Mouse (Mus musculus) adrenal gland, postnatal 25 days (tissue): ENCODE results near the gene Tgm5. TPM values are rescaled to one million over a fixed set of nuclear protein-coding genes. Genes with fewer than 3 reads are reported as not detected.
"Not testable (repeated sequence)": the region's sequence is repeated elsewhere in the genome, so short reads cannot be mapped to it uniquely, and the experiment has no call there.

ENCODE experiments used
- DNase-seq: peaks from one replicate; pipeline ENCODE4 v3.0.0; 2021; ENCODE audit warnings: mixed read lengths
- total RNA-seq: library from RNA; stranded (reverse); gene quantifications from 2 replicates; pipeline ENCODE4 v1.2.3, GENCODE M21; 2021

Tgm5 gene
- total RNA-seq, 1 experiment from 2014 or later: not detected

DNA sequence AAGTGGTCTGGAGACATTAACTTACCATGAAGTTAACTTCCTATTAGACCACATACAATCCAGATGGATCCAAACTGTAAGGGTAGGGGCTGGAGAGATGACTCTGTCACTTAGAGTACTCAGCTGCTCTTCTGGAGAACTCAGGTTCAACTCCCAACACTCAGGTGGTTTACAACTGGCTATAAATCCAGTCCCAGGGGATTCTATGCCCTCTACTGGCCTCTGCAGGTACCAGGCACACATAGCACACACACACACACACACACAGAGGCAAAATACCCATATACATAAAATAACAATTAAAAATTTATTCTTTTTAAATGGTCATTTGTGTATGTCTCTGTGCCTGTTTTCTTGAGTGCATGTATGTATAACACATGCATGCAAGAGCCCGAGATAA, 46.3 kb downstream of the Tgm5 start:
- no peak for DNase-seq

DNA sequence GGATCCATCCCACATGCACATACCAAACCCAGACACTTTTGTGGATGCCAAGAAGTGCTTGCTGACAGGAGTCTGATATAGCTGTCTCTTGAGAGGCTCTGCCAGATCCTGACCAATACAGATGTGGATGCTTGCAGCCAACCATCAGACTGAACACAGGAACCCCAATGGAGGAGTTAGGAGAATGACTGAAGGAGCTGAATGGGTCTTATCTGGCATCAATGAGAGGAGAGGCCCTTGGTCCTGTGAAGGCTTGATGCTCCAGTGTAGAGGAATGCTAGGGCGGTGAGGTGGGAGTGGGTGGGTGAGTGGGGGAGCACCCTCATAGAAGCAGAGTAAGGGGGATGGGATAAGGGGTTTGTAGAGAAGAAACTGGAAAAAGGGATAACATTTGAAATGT, 46.8 kb downstream of the Tgm5 start:
- DNase-seq: not testable (repeated sequence)

DNA sequence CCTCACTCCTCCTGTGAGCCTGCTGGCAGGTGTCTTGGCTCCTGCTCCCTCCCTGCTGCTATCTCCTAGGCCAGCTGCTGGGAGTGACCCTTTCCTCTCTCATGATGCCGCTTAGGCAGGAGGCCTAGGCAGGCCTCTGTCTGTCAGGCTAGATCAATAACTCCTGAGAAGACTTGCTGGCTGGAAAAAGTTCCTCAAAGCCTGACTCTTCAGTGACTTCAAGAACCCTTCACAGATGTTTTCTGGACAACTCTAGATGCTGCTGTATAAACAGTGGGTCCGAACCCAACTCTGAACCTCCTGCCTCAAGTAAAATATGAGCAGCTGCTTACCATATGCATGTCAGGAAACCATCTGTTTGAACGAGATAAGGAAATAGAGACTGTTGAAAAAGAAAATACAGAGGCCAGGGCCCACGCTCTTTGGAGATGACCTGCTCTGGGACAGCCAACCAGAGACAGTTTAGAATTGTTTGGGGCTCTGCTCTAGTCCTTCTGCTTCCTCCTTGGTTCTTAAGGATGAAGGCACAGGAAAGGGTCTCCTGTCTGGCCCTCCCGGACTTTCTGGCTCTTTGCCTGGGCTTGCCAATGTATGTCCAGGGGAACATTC, 48.8 kb downstream of the Tgm5 start, which contains the start of gene Epb42:
Epb42 (minus strand) TSS at position 340 of the 609 bp plus-strand sequence.
- DNase-seq: no peak

DNA sequence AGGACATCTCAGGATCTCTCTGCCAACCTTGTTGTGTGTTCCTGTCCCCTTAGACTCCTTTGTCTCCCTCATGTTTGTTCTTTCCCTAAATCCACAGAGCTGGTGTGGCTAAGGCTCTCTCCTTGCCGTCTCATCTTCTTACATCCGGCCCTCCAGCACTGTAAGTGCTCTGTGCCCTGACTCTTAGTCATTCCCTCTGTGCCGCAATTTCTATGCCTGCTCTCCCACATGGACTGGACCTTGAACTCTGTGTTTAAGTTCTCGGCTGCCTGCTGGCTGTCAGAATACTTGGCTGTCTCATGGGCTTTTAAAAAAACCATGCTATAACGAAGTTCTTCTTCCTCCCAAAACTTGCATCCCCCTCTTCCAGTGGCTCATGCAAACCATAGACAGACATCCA, 62.7 kb downstream of the Tgm5 start:
- no peak for DNase-seq

DNA sequence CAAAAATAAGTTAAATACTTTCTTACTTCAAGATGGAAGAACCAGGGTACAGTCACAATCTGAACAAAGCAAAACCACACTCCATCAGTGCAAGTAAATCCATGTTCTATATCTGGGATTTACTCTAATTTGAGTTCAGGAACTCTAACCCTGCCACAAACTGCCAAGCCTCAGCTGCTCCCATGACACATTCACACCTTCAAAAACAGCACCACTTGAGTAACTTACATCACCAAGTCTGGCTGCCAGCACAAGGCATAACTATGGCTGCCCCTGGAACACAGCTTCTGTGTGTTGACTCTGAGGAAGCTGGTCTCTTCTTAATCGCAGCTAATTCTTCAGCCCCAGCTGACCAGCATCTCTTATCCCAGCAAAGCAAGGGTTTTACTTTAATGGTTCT, 68.5 kb downstream of the Tgm5 start:
- no peak for DNase-seq

DNA sequence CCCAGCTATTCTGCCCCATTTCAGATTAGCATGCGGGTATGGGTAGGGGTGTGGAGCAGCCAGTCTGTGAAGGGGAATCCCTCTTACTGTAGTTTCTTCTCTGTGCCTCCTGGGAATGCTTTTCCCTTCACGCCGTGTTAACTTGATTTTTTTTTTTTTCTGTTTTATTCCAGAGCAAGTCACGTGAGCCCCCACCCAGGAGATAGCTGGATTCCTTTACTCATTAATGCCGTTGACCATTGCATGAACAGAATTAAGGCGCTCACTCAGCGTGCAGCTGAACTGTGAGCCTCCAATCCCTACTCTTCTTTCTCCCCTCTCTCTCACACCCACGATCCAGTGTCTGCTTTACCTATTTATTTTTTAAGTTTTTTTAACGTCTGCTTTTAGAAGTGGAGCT, 69.4 kb downstream of the Tgm5 start:
- DNase-seq: no peak

DNA sequence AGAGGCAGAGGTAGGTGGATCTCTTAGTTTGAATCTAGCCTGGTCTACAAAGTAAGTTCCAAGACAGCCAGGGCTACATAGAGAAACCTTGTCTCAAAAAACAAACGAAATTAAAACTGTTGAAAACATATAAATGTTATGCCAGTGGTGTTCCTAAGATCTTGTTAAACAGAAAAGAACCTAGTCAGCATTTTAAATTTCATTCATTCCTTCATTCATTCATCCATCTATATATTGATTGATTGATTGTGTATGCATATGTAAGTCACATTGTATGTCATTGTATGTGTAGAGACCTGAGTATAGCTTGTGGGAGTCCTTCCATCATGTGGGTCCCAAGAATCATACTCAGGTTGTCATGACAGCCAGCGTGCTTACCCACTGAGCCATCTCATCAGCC, 70.1 kb downstream of the Tgm5 start:
- no peak for DNase-seq

DNA sequence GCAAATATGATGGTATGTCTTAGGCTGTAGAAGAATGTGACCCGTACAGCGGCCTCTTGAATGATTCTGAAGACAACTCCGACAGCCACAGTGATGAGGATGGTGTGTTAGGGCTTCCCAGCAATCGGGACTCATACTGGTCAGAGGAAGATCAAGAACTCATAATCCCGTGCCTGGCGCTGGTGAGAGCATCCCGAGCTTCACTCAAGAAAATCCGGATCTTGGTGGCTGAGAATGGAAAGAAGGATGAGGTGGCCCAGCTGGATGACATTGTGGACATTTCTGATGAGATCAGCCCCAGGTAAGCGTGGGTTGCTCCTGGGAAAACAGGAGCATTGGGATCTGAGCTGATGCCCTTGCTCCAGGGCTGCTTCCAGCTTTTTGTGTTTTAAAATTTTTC, 73.0 kb downstream of the Tgm5 start:
- no peak for DNase-seq

DNA sequence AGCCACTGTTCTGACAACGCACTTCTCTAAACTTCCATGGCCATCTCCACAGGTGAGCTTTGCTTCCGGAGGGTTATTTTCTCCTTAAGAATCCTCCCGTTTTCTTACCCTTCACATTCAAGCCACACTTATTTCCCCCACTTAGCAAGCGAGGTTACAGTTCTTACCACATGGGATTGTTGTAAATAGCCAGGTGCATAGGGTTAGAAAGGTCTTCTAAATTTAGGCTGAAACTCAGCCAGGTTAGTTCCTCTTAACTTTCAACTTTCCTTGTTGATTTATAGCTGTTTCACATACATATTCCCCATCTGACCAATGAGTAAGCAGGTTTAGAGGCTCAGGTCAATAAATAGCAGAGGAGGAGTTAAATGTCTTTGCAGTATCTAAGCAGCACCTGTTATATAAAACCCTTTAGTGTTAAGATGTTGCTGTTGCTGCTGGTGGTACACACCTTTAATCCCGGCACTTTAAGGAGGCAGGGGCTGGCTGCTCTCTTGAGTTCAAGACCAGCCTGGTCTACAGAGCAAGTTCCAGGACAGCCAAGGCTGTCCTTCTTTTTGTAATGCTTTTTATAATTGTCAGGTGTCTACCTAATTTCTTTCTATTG, 76.5 kb downstream of the Tgm5 start:
- no peak for DNase-seq

DNA sequence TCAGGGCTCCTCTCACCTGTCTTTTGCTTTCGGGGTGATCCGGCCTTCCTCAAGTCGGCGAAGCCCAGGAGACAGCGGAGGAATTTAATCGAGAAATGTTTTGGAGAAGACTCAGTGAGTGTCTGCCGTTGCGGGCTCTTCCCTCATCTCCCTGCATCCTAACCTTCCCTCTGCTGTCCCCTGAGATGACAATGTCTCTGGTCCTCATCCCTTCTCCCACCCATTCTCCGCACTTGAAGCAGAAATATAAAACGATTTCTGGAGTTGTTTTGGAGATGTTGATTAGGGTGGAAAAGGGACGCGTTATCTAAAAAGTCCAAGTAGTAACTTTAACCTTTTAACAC, 77.0 kb downstream of the Tgm5 start:
- no peak for DNase-seq

DNA sequence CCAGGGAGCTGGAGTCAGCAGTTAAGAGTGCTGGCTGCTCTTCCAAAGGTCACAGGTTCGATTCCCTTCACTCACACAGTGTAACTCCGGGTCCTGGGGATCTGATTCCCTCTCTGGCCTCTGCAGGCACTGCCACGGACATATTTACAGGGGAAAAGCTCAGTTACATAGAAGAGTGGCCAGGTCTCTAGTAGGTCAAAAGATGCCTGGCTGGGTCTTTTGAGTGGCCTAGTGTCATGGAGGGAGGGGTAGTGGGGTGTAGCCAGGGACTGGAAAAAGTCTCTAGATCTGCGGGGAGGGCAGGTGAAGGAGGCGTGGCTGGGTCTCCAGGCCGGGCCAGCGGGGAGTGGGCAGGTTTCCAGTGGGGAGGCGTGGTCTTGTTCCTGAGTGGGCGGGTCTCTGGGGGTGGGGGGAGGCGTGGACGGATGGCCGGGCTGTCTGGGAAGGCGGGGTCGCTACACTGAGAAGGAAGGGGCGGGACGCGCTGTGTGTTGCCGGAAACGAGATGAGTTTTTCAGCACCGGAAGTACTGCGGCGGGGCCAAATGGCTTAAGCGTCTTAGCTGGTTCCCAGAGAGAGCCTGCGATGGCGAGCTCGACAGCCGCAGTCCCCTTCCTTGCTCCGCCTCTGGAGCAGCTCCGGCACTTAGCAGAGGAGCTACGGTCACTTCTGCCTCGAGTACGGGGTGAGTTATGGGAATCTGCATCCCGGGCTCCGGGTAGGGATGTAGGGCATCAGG, 77.5 kb downstream of the Tgm5 start, which contains the start of gene Ccndbp1:
Ccndbp1 (plus strand) TSS at position 479 of the 739 bp plus-strand sequence.
- peak; percentile 95 for DNase-seq

DNA sequence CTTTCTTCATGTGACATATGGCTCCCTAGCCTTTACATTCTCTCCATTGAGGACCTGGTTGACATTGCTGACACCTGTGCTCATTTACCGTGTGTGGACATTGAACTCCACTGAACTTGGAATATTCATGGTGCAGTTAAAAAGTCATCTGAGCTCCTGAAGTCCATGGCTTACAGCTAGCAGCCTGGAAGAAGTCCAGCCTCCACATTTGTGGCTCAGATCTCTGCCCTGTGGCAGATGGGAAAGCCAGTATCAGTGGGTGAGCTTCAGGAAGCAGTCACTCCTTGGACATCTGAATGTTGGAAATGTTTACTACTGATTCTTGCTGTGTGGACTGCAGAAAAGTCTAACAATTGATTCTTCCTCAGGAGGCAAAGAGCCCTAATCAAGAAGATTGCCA, 78.7 kb downstream of the Tgm5 start:
- DNase-seq: no peak

DNA sequence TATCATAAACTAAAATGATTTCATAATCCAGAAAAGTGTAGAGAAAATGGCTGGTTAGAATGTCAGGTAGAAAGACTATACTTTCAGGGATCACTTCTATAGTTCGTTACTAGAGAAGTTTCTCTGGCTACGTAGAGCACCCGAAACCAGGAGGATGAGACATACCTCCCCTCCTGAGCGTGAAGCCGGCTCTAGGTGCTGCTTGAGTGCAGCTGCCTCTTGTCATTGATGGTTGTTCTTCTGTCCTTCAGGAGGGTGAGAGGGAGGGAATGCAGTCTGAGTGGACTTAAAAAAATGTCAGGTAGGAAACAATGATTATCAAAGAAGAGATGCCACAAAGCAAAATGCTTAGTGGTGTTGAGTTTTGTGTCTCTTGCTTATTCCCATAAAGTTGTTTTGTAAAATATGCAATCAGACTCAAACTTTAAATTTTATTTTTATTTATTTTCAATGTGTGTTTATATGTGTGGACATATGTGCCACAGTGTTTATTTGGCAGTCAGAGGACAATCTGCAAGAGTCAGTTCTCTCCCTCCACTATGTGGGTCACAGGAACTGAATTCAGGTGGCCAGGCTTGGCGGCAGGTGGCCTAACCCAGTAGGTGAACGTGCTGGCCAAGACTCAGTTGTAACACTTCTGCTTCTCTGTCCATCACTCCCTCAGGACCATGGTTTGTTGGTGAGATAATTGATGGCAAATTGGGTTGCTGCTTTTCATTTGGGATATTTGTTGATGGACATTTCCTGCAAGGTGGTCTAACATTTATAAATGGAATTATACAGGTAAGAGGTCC, 81.4 kb downstream of the Tgm5 start:
- no peak for DNase-seq

DNA sequence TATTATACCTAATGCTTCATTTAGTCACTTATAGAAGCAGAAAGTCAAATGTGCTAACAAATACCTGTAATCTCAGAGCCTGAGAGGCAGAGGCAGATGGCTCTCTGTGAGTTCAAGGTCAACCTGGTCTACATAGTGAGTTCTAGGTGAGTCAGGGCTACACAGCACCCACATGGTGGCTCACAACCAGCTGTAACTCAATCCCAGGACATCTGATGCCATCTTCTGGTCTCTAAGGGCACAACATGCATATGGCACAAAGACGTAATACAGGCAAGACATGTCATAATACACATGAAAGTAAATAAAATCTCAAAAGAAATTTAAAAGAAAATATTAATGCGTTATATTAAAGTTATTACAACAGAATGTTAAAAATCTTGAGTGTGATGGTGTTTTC, 82.1 kb downstream of the Tgm5 start:
- DNase-seq: no peak

DNA sequence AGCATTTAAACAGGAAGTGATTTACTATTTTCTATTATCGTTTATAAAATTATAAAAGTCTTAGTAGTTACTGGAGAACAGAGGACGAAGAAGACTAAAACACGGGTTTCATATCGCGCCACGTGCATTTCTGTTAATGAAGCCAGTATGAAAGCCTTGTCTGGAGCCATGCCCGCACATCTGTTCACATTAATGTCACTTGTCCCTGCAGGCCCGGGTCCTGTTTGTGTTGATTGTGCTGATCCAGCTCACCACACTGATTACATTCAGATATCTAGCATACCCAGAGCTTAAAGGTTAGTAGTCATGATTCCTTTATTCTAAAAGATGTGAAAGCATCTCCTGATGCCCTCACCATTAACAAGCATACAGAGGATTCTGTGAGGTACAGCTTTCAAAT, 86.8 kb downstream of the Tgm5 start:
- no peak for DNase-seq

DNA sequence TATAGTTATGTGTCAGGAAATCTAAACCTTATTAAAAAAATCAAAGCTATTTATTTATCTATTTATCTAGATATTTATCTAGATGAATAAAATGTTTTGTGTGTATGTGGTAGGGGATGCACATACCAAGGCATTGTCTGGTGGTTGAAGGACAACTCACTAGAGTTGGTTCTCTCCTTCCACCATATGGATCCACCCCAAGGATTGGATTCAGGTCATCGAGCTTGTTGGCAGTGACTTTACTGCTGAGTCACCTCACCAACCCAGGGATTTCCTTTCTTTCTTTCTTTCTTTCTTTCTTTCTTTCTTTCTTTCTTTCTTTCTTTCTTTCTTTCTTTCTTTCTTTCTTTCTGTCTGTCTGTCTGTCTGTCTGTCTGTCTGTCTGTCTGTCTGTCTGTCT, 89.0 kb downstream of the Tgm5 start:
- not testable (repeated sequence) for DNase-seq

Other genes starting within 250 kb of the Tgm5 start
- 29.0 and 30.4 TPM in 2 replicates for gene Cdan1, start 235.7 kb downstream of the Tgm5 start, total RNA-seq
- 6.3 and 15.1 TPM in 2 replicates for gene Ttbk2, start 235.2 kb downstream of the Tgm5 start, total RNA-seq
- 27.7 and 40.6 TPM in 2 replicates for gene Ubr1, start 115.1 kb downstream of the Tgm5 start, total RNA-seq
- 26.7 and 27.9 TPM in 2 replicates for gene Tmem62, start 108.8 kb downstream of the Tgm5 start, total RNA-seq
- 48.2 and 51.3 TPM in 2 replicates for gene Ccndbp1, start 77.4 kb downstream of the Tgm5 start, total RNA-seq
- not detected in 2 replicates for gene Epb42, start 48.8 kb downstream of the Tgm5 start, total RNA-seq
- gene Tgm7, start 24.0 kb upstream of the Tgm5 start, total RNA-seq: not detected in 2 replicates
- gene Adal, start 54.6 kb upstream of the Tgm5 start, total RNA-seq: 19.4 and 21.5 TPM in 2 replicates
- 11.4 and 12.3 TPM in 2 replicates for gene Lcmt2, start 54.8 kb upstream of the Tgm5 start, total RNA-seq
- gene Tubgcp4, start 84.8 kb upstream of the Tgm5 start, total RNA-seq: 47.1 and 56.7 TPM in 2 replicates
- 20.7 and 22.9 TPM in 2 replicates for gene Zscan29, start 85.3 kb upstream of the Tgm5 start, total RNA-seq
- 82.8 and 89.4 TPM in 2 replicates for gene Trp53bp1, start 185.6 kb upstream of the Tgm5 start, total RNA-seq
- gene Map1a, start 203.8 kb upstream of the Tgm5 start, total RNA-seq: 4.9 and 6.2 TPM in 2 replicates